Mouse (Mus musculus): Measurements from ENCODE around the gene L3mbtl3.

L3mbtl3 gene

GRCm38 (mm10) chr10:26375790-26376545, at the start of gene L3mbtl3:
L3mbtl3 (minus strand) TSS chr10:26375971.
- peak; percentile 39 for DNase-seq (ENCODE audit: low spot score)

- DNase-seq (ENCODE audit: low spot score) = no peak
Measured at GRCm38 (mm10) chr10:26421168-26421567, 45.4 kb upstream of the L3mbtl3 start.

- DNase-seq (ENCODE audit: low spot score) = no peak
Measured at GRCm38 (mm10) chr10:26388656-26389055, 12.9 kb upstream of the L3mbtl3 start.

- DNase-seq (ENCODE audit: low spot score) = no peak
Measured at GRCm38 (mm10) chr10:26377332-26377602, 1.5 kb upstream of the L3mbtl3 start.

- DNase-seq (ENCODE audit: low spot score) = no peak
Measured at GRCm38 (mm10) chr10:26376546-26377331, 968 bp upstream of the L3mbtl3 start.

- DNase-seq (ENCODE audit: low spot score) = no peak
Measured at GRCm38 (mm10) chr10:26375351-26375751, 420 bp downstream of the L3mbtl3 start.

- DNase-seq (ENCODE audit: low spot score) = no peak
Measured at GRCm38 (mm10) chr10:26374436-26375311, 1.1 kb downstream of the L3mbtl3 start.

GRCm38 (mm10) chr10:26373951-26374435, 1.8 kb downstream of the L3mbtl3 start:
- peak; percentile 25 for DNase-seq (ENCODE audit: low spot score)

GRCm38 (mm10) chr10:26372940-26373931, 2.5 kb downstream of the L3mbtl3 start:
- DNase-seq (ENCODE audit: low spot score) = peak; percentile 28

GRCm38 (mm10) chr10:26371416-26371815, 4.4 kb downstream of the L3mbtl3 start:
- DNase-seq (ENCODE audit: low spot score) = no peak

GRCm38 (mm10) chr10:26364942-26365341, 10.8 kb downstream of the L3mbtl3 start:
- DNase-seq (ENCODE audit: low spot score) = no peak

- DNase-seq (ENCODE audit: low spot score) = no peak
Measured at GRCm38 (mm10) chr10:26364326-26364856, 11.4 kb downstream of the L3mbtl3 start.

- DNase-seq (ENCODE audit: low spot score) = no peak
Measured at GRCm38 (mm10) chr10:26363605-26364004, 12.2 kb downstream of the L3mbtl3 start.

GRCm38 (mm10) chr10:26358798-26359197, 17.0 kb downstream of the L3mbtl3 start:
- no peak for DNase-seq (ENCODE audit: low spot score)

GRCm38 (mm10) chr10:26358231-26358630, 17.5 kb downstream of the L3mbtl3 start:
- no peak for DNase-seq (ENCODE audit: low spot score)

- DNase-seq (ENCODE audit: low spot score) = no peak
Measured at GRCm38 (mm10) chr10:26353781-26354180, 22.0 kb downstream of the L3mbtl3 start.

GRCm38 (mm10) chr10:26351129-26351738, 24.5 kb downstream of the L3mbtl3 start:
- no peak for DNase-seq (ENCODE audit: low spot score)

GRCm38 (mm10) chr10:26350153-26350552, 25.6 kb downstream of the L3mbtl3 start:
- DNase-seq (ENCODE audit: low spot score) = no peak

- no peak for DNase-seq (ENCODE audit: low spot score)
Measured at GRCm38 (mm10) chr10:26347614-26348013, 28.2 kb downstream of the L3mbtl3 start.

- DNase-seq (ENCODE audit: low spot score) = no peak
Measured at GRCm38 (mm10) chr10:26345879-26346278, 29.9 kb downstream of the L3mbtl3 start.
